Mouse (Mus musculus) brain, embryonic 18.5 days (tissue): ENCODE measurements around the gene Clstn3.
"Not testable (repeated sequence)": the region's sequence is repeated elsewhere in the genome, so short reads cannot be mapped to it uniquely, and the experiment has no call there.

ENCODE experiments used
- DNase-seq: peaks from one replicate; pipeline ENCODE4 v3.0.0-alpha.2; 2012; ENCODE audit warnings: low read depth, low spot score

Clstn3 gene

DNA sequence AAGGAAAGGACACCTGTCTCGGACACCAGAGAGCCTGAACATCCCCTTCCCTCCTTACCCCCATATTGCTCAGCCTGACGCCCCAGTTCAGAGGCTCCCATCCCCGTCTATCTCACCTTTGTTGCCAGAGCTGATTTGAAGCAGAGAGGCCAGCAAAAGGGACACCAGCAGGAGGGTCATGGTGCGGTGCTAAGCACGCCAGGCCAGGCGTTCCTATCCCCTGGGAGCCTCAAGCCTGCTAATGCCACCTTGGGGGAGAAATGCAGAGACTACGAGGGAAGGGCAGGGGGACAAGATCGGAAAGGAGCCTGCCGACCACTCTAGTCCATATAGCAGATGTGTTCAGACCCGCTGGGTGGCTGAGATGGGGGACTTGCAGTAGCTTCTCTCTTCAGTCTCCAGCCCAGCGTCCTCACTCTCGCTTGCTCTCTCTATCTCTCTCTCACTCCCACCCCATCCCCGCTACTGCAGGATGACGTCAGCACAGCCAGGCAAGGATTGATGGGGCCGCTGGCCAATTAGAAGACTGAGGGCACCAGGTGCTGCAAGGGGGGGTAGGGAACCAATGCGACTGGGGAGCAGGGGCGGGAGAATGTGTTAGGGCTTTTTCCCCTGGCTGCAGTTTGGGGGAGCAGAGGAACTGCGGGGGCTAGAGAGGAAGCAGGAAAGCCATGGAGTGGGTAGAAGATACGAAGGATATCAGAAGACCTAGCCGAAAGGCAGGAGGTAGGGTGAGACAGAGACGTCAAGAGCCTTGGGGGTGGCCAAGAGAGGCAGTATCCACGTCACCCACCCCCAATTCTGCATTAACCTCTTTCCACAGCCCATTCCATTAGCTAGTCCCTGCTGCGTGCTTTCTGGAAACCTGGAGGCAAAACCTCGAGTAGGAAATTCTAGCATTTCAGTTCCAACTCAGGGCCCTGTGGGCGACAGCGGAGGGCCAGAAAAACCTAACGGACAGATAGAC is at the start of gene Clstn3:
Clstn3 (minus strand) TSS at position 490 of the 967 bp plus-strand sequence.
- DNase-seq = peak; percentile 93

- DNase-seq = no peak
These were observed 47.8 kb upstream of the Clstn3 start, which contains the start of gene C1ra for GRCm38 (mm10) chr6:124512355-124512836. C1ra (plus strand) TSS chr6:124512405.

GRCm38 (mm10) chr6:124511936-124512335 is 47.3 kb upstream of the Clstn3 start:
- DNase-seq = no peak

DNA sequence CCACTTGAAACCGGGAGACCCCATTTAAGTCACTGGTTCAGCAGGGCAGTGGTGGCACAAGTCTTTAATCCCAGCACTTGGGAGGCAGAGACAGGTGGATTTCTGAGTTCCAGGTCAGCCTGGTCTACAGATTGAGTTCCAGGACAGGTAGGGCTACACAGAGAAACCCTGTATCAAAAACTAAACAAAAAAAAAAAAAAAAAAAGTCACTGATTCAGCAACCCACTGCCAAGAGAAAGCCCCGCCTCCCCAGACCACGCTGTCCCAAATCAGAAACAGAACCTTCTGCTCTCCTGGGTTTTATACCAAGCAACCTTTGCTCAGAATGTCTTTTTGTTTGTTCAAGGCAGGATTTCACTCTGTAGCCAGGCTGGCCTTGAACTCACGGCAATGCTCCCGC is 44.6 kb upstream of the Clstn3 start:
- DNase-seq = not testable (repeated sequence)

DNA sequence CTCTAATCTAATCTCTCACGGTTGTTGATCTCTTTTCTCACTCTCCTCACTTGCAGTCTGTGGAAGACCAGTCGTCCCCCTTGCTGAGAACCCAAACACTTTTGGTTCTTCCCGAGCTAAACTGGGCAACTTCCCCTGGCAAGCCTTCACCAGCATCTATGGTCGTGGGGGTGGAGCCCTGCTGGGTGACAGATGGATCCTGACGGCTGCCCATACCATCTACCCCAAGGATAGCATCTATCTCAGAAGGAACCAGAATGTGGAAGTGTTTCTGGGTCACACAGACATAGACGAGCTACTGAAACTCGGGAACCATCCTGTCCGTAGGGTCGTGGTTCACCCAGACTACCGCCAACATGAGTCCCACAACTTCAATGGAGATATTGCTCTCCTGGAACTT is 43.7 kb upstream of the Clstn3 start:
- DNase-seq = no peak

GRCm38 (mm10) chr6:124506991-124507390 is 42.4 kb upstream of the Clstn3 start:
- DNase-seq = no peak

GRCm38 (mm10) chr6:124505028-124505427 is 40.4 kb upstream of the Clstn3 start:
- DNase-seq = no peak

- no peak for DNase-seq
These were observed 37.4 kb upstream of the Clstn3 start for GRCm38 (mm10) chr6:124502021-124502420.

DNA sequence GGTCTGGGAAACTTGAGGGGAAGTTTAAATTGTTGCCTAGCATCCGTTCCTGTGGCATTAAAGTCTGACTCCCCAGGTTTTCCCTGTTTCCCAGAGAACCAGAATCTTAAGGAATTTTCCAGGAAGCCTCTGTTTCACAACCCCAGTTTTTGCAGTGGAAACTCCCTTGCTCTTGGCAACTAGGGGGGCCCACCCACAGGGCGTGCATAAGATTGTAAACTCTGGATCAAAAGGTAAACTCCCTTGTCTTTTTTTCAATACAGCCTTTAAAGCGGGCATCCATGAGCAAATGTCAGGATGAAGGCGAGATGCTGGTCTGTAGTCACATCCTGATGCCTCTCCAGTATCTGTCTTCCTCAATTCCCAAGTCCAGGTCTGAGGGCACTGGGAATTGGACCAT is 36.9 kb upstream of the Clstn3 start:
- no peak for DNase-seq

DNA sequence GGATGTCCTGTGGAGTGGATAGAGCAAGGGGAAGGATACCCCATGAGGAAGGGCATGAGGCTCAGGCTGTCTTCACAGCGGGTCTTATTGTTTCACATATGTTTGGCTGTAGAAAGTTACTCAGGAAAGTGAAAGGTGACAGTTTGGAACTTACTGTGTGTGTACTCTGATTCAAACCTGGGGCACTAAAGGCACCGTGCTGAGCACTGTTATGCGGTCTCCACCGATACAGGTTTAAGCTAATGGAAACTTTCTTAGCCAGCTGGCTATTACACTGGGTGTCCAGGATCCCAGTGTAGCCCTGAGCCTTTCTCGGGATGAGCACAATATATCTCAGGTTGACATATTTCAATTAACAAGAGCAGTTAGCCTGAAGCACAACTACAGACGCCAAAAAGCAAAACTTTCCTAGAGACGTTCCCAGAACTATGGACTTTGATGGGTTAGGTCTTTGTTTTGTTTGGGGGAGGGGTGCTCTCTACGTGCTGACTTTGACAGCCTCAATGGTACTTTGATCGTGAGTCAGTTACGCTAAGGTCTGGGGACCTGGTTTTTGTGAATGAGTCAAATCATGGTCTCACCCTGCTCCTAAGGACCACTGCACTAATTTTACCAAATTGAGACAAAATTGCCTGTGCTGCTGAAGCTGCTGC is 35.4 kb upstream of the Clstn3 start:
- no peak for DNase-seq

- DNase-seq = no peak
These were observed 31.5 kb upstream of the Clstn3 start for GRCm38 (mm10) chr6:124496054-124496453.

GRCm38 (mm10) chr6:124493886-124494285 is 29.3 kb upstream of the Clstn3 start:
- DNase-seq = no peak

DNA sequence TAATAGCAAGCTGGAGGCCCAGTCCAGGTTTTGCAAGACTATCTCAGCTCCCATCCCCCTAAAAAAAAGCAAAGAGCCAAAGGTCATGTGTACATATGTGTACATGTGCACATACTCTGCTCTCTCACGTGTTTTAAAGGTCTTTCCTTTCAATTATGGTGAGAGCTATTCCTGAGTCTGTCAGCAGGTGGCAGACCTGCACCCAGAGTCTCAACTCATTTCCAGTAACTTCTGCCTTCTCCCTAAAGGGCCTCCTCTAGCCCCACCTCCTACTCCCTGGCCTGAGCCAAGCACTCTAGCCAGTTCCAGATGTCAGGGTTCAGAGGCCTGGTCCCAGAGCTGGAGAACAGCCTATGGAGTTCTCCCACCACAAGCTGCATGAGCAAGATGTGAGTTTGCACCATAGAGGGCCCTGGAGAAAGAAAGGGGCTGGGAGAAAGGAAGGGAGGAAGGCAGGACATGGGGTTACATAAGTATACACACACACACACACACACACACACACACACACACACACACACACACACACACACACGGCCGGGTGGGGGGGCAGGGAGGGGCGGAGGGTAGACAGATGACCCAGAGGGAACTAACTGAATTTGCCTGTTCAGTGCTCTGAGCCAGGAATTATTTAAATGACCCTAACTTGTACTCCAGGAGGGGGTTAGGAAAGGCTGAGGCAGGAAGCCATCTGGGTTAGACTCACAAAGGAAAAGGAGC is 28.4 kb upstream of the Clstn3 start, which contains the start of gene C1rl:
C1rl (plus strand) TSS at position 272 of the 720 bp plus-strand sequence.
- DNase-seq = no peak

- DNase-seq = no peak
These were observed 26.8 kb upstream of the Clstn3 start for GRCm38 (mm10) chr6:124491427-124491826.

DNA sequence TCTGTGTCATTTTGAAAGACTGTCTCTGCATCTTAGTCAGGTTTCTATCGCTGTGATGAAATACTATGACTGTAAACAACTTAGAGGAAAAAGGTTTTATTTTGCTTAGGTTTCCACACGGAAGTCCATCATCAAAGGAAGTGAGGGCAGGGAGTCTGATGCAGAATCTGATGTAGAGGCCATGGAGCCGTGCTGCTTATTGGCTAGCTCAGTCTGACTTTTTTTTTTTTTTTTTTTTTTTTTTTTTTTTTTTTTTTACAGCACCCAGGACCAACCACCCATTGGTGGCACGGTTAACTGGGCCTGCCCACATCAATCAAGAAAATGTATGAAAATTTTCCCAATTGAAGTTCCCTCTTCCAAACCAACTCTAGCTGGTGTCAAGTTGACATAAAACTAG is 24.4 kb upstream of the Clstn3 start:
- DNase-seq = no peak

DNA sequence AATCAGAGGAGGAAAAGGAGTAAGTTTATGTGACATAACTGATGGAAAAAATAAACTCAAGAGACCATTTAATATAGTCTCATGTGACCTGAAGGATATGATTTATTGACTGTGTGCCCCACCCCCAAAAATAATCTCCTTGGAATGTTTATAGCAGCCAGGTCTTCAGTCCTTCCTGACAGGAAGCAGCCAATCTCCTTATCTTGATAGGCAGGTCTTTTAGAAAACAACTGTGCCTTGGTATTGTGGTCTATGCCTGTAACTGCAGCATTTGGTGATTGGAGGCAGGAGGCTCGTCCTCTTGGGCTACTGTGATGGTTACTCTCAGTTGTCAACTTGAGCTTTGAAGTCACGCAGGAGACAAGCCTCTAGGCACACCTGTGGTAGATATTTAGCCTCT is 22.9 kb upstream of the Clstn3 start:
- no peak for DNase-seq

- DNase-seq = no peak
These were observed 21.0 kb upstream of the Clstn3 start for GRCm38 (mm10) chr6:124485414-124486144.

- DNase-seq = no peak
These were observed 20.3 kb upstream of the Clstn3 start for GRCm38 (mm10) chr6:124484851-124485250.

DNA sequence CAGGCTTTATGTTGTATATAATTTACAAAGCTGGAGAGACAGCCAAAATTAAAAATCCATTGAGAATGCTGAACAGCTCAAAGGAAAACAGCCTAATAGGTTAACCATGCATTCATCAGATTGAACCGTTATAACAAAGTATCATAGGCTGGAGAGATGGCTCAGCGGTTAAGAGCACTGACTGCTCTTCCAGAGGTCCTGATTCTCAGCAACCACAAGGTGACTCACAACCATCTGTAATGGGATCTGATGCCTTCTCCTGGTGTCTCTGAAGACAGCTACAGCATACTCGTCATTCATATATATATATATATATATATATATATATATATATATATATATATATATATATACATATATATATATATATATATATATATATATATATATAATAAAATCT is 19.2 kb upstream of the Clstn3 start:
- DNase-seq = not testable (repeated sequence)

- DNase-seq = no peak
These were observed 17.0 kb upstream of the Clstn3 start for GRCm38 (mm10) chr6:124481571-124481970.

- no peak for DNase-seq
These were observed 15.7 kb upstream of the Clstn3 start for GRCm38 (mm10) chr6:124480295-124480694.
